Mouse (Mus musculus) Patski (cell line): ENCODE measurements around the gene Ubtd1. TPM values are rescaled to one million over a fixed set of nuclear protein-coding genes. Genes with fewer than 3 reads are reported as not detected.

Experiments
- ATAC-seq: fragments of 100-300 bp; one replicate; pipeline ENCODE4 v1.8.0; 2021
- CTCF ChIA-PET: fragments of 350-600 bp; sonication (Branson Sonifier 250); formaldehyde crosslinking; loops from one replicate; lab custom pipeline; 2022; ENCODE audit warnings: inconsistent platforms; lab: Charles Lee
- POLR2A ChIA-PET: fragments of 350-600 bp; sonication (Branson Sonifier 250); formaldehyde crosslinking; loops from one replicate; lab custom pipeline; 2022; ENCODE audit warnings: antibody characterized with exemption, inconsistent platforms; lab: Charles Lee
- DNase-seq: peaks from one replicate; pipeline ENCODE4 v3.0.0-alpha.2; 2011; ENCODE audit warnings: low read depth, low spot score
- H3K27me3 ChIP-seq: fragments of 371-371 bp; one replicate; pipeline ENCODE4 v1.5.1; 2021
- CTCF ChIP-seq: fragments of 100-300 bp; IDR thresholded peaks from one replicate; pipeline ENCODE4 v1.5.1; 2021
- in situ Hi-C: fragments of 300-500 bp; cut with MboI; formaldehyde crosslinking; loops from 3 replicates; pipeline ENCODE4 v1.11.1; 2018; ENCODE audit warnings: low pct_unique_long_range_greater_than_20kb, mixed read lengths
- polyA plus RNA-seq: library from polyadenylated mRNA; unstranded; gene quantifications from one replicate; pipeline ENCODE4 v1.2.3, GENCODE M21; 2021

The Ubtd1 gene
- 45.0 TPM for polyA plus RNA-seq

DNA sequence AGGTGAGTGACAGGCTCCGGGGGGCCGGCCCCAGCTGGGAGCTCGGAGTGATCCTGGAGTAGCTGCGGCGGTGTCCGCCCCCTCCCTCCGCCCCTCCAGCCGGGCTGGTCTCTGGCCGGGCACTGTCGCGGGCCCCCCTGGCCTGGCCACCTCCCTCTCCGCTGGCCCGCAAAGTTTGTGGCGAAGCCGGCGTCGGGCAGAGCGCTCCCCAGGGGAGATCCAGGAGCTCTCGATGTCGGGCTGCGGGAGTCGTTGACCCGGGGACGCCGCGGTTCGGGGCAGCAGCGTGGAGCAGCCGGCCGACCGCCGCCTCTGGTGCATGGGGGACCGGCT is at the start of gene Ubtd1:
TSS of gene Ubtd1 (plus strand) at position 169 of the 333 bp plus-strand sequence.
- ATAC-seq = no peak

DNA sequence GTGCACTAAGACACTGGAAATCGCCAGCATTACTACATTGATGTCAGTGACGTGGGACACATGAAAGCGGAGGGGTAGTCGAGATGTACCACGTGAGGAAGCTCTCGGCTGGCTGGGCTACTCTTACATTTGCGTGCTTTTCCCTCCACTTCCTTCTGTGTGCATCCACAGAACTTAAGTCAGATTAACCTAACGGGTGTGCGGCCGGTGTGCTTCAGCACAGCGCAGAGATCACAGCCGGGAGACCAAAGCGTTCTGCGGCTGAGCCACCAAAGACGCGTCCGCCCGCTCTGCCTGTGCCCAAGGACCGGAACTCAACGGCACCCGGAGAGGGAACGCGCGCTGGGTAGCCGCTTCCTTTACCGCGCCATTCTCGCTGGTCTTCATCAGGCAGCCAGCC is 48.9 kb upstream of the Ubtd1 start:
- POLR2A ChIA-PET = interaction anchor here (0.7 to 2.6 kb wide), 5 partner anchors 13 to 37 kb away, joined by 3 to 7 read pairs (median 5); partner anchors contain the start of gene Pgam1
- in situ Hi-C loops = no loop called here
- H3K27me3 ChIP-seq = no peaks in the 10 kb centered on the region
- DNase-seq (no peak), ATAC-seq (peak; percentile 11)
- TF ChIP-seq CTCF = no peak
- CTCF ChIA-PET = interaction anchor here (1.1 to 2.2 kb wide), 5 partner anchors 9 to 94 kb away, joined by 3 to 6 read pairs (median 4); no protein-coding TSS in a partner anchor

More for the DNA sequence above, at the start of gene Ubtd1:
- in situ Hi-C loops = no loop called here
- no peak for TF ChIP-seq CTCF
- no peak for DNase-seq
- POLR2A ChIA-PET = interaction anchor here (1.0 to 3.1 kb wide), 3 partner anchors 35 to 45 kb away, joined by 4 to 15 read pairs (median 6); no protein-coding TSS in a partner anchor
- no peaks in the 10 kb centered on the region for H3K27me3 ChIP-seq
- CTCF ChIA-PET = interaction anchor here (1.7 to 3.5 kb wide), 3 partner anchors 38 to 54 kb away, joined by 6 to 25 read pairs (median 9); partner anchors contain the start of gene Ankrd2

DNA sequence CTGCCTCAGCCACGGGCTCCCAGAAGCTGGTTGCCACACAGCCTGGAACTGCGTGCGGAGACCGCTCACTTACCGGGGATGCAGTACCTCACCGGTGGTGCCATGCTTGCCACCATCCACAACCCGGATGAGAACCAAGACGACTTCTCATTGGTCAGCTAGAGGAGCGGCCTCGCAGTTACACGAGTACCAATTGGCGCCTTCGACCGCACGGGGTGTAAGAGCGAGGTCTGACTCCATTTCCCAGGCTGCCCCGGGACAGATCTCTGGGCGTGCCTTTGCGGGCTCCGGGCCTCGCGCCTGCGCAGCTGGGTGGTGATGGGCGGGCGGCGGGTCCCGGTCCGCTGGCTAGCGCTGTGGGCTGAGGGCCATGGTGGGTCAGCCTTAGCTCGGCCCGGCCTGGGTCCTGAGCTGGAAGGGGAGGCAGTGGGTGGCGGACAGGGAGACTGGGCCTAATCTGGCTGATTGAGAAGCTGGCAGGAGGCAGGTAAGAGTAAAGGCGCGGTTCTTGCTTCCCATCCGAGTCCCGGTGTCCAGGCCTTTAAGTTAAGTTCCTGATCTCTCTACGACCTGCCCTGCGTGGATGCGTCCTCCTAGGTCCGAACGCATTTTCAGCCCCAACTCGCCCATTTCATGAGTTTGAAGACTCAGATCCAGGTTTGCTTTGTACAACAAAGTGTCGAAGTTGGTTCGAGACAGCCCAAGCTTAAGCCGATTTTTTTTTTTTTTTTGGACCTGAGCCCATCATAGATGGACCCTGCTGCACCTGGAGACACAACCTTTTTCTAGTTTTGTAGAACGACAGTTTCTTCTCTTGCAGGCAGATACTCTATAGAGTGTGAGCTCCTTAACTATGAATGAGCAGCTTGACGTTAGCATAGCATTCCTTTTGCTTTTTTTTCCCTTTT is 48.1 kb upstream of the Ubtd1 start, which contains the start of the genes Exosc1 and Zdhhc16:
TSS of gene Exosc1 (minus strand) at position 245 of the 908 bp plus-strand sequence.
TSS of gene Zdhhc16 (plus strand) at position 302 of the 908 bp plus-strand sequence.
- ChIA-PET CTCF (interaction anchor here (0.9 to 2.2 kb wide), 7 partner anchors 11 to 93 kb away, joined by 3 to 6 read pairs (median 3); no protein-coding TSS in a partner anchor), POLR2A (interaction anchor here (0.9 to 2.6 kb wide), 5 partner anchors 10 to 34 kb away, joined by 3 to 5 read pairs (median 4); no protein-coding TSS in a partner anchor)
- ATAC-seq (peak; percentile 95), DNase-seq (peak; percentile 90)
- in situ Hi-C loops = no loop called here
- TF ChIP-seq CTCF = no peak
- no peaks in the 10 kb centered on the region for H3K27me3 ChIP-seq

DNA sequence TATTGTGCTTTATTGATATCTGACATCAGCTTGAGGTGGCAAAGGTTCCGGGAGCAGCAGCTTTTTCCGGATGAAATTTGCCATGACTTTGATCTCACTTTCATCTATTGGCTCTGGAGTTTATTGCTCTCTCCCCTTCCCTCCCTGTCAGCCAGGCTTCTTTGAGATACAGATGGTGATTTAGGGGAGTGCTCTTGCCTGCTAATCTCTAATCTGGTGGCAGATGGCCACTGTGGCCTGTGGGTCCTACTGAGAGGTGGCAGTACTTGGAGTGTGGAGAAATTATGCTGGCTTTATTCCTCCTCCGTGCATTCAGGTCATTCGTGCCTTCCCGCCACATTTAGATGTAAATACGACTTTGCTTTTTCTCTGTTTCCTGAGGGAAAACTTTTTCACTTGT is 47.4 kb upstream of the Ubtd1 start:
- POLR2A ChIA-PET = interaction anchor here (0.9 to 2.6 kb wide), 5 partner anchors 11 to 35 kb away, joined by 3 to 5 read pairs (median 4); no protein-coding TSS in a partner anchor
- CTCF ChIA-PET = interaction anchor here (0.9 to 2.2 kb wide), 7 partner anchors 11 to 36 kb away, joined by 3 to 6 read pairs (median 3); no protein-coding TSS in a partner anchor
- H3K27me3 ChIP-seq = no peaks in the 10 kb centered on the region

DNA sequence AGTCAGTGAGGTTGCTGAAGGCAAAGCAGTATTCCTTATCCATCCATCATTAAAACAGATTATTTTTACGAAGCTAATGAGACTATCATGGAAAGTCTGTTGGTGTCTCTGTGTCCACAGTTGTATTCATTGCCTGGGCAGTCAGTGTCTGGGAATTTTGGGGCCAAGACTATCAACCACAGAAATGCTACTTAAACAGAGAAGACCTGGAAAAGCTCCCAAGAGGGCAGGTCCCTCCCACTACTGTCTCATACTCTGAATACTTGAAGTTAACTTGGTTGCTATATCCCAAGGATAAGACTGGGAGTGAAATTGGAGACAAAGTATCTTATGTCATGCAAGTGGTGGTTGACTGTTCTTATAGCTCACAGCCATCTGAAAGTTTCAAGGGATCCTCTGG is 45.6 kb upstream of the Ubtd1 start:
- ATAC-seq (no peak), DNase-seq (peak; percentile 63)
- in situ Hi-C loops = no loop called here
- ChIA-PET POLR2A (no interaction called here), CTCF (no interaction called here)
- H3K27me3 ChIP-seq = no peaks in the 10 kb centered on the region
- TF ChIP-seq CTCF = no peak

More for the DNA sequence above, 47.4 kb upstream of the Ubtd1 start:
- no peak for TF ChIP-seq CTCF
- in situ Hi-C loops = no loop called here
- no peak for DNase-seq
- no peak for ATAC-seq

DNA sequence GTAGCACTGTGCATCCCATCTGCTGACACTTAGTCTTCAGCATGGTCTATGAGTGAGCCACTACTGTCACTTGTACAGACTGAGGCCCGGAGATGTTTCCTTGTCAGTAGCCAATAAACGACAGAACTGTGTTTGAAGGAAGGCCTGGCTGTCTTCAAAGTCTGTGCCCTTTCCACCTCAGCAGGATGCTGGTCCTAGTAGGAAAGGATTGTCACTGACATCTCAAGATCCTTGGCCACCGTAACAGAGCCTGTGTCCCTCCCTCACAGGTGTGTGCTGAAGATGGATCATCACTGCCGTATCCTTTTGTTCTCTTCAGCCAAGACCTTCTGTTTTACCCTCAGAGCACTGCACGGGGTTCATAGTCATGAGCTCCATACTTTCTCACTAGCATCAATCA is 43.0 kb upstream of the Ubtd1 start:
- no peaks in the 10 kb centered on the region for H3K27me3 ChIP-seq
- CTCF ChIA-PET = interaction anchor here (2.0 kb wide), 1 partner anchor 15 kb away, joined by 4 read pairs; no protein-coding TSS in a partner anchor
- no peak for ATAC-seq
- in situ Hi-C loops = no loop called here
- POLR2A ChIA-PET = interaction anchor here (1.7 kb wide), 1 partner anchor 79 kb away, joined by 3 read pairs; no protein-coding TSS in a partner anchor
- no peak for TF ChIP-seq CTCF
- DNase-seq = no peak

DNA sequence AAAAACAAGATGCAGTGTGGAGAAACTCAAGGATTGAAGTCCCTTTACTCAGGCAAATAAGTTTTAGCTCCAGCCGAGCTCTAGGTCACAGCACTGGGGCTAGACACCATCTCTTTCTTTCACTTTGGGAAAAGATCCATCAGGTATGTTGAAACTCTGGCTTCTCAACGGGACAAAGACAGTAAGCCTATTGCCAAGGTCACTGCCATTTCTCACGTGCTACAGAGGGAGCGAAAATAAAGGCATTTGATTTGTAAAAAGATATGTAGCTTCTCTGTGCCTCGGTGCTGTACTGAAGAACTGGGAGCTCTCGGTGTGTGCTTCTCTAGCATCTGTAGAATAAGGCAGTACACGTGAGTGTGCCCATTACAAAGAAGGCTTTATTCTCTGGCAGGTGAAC is 37.7 kb upstream of the Ubtd1 start:
- no peak for DNase-seq
- H3K27me3 ChIP-seq = no peaks in the 10 kb centered on the region
- in situ Hi-C loops = no loop called here
- no peak for ATAC-seq
- ChIA-PET CTCF (interaction anchor here (0.9 to 3.4 kb wide), 2 partner anchors 9 to 82 kb away, joined by 3 to 17 read pairs; no protein-coding TSS in a partner anchor), POLR2A (interaction anchor here (0.8 kb wide), 1 partner anchor 24 kb away, joined by 3 read pairs; no protein-coding TSS in a partner anchor)
- TF ChIP-seq CTCF = no peak

DNA sequence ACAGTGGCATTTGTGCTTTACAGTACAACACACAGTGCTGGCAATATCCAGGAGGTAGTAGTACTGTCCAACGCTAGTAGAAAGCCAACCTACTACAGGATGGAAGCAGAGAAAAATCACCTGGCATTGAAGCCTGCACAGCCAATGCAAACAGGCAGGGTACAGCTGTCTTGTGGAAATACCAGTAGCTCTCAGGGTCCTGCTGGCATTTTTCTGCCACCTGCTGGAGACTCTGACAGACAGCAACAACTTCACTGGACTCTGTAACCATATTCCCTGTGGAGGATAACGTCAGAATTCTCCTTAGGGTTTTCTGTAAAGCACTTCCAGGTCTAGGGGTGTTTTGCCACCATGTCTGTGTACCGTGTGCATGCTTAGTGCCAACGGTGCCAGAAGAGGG is 29.3 kb upstream of the Ubtd1 start:
- POLR2A ChIA-PET = interaction anchor here (1.3 kb wide), 1 partner anchor 28 kb away, joined by 3 read pairs; the partner anchor contains the start of gene Mms19
- CTCF ChIA-PET = interaction anchor here (0.8 to 4.9 kb wide), 8 partner anchors 10 to 79 kb away, joined by 3 to 22 read pairs (median 3); no protein-coding TSS in a partner anchor
- ATAC-seq = peak; percentile 31
- in situ Hi-C loops = no loop called here
- DNase-seq = no peak
- H3K27me3 ChIP-seq = no peaks in the 10 kb centered on the region
- TF ChIP-seq CTCF = peak; percentile 69

DNA sequence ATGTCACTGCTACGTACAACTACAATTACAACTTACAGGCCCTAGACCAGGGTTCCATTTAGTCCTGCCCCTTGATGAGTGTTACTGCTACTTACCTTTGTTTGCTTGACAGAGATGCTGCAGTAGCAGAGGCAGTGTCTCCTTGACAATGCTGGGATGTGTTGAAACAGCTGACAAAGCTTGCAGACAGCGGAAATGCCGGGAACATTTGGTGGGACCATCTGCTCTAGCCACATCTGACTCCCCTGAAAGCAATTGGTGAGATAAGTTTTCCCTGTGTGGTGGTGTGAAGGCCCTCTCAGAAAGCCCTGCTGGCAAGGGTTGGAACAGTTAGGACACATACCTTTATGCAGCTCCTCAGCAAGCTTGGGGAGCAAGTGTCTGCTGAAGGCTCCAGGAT is 28.0 kb upstream of the Ubtd1 start:
- CTCF ChIA-PET = interaction anchor here (1.1 to 4.9 kb wide), 10 partner anchors 8 to 78 kb away, joined by 3 to 22 read pairs (median 4); no protein-coding TSS in a partner anchor
- no peaks in the 10 kb centered on the region for H3K27me3 ChIP-seq
- DNase-seq = no peak
- POLR2A ChIA-PET = interaction anchor here (1.3 kb wide), 2 partner anchors 12 to 27 kb away, joined by 3 to 7 read pairs; partner anchors contain the start of gene Mms19
- no peak for ATAC-seq
- in situ Hi-C loops = no loop called here
- no peak for TF ChIP-seq CTCF

DNA sequence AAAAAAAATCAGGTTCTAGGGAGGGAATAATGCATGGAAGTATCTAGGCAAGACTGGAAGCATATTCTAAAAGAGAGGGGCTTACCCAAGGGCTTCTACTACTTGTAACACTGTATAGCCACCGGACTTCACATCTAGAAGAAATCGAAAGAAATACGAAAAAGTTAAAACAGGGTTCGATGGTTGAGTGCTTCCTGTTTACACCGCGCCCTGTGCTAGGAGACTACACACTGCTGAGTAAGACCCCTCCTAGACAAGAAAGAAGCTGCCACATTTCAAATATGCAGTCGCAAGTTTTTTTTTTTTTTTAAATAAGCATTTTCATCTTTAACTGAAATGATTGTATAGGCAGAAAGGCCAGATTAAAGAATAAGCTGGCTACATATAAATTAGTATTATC is 11.9 kb upstream of the Ubtd1 start:
- POLR2A ChIA-PET = interaction anchor here (0.6 to 0.7 kb wide), 2 partner anchors 10 to 37 kb away, joined by 3 to 4 read pairs; no protein-coding TSS in a partner anchor
- H3K27me3 ChIP-seq = no peaks in the 10 kb centered on the region
- no peak for DNase-seq
- in situ Hi-C loops = no loop called here
- no peak for TF ChIP-seq CTCF
- CTCF ChIA-PET = interaction anchor here (0.7 to 1.9 kb wide), 5 partner anchors 8 to 103 kb away, joined by 3 to 4 read pairs (median 3); no protein-coding TSS in a partner anchor
- no peak for ATAC-seq
